Mouse (Mus musculus) left cerebral cortex, adult 2 months (tissue): ENCODE measurements around the gene Grm3. TPM values are rescaled to one million over a fixed set of nuclear protein-coding genes. Genes with fewer than 3 reads are reported as not detected.

Source experiments
- DNase-seq, 2 experiments: peaks; one replicate each; pipeline ENCODE4 v3.0.0; 2021 to 2022; ENCODE audit warnings: low spot score in 2 of 2, mixed read lengths in 1 of 2; ENCODE audit errors: extremely low spot score in 1 of 2
- H3K27ac ChIP-seq: fragments of 200-600 bp; 2 replicates; pipeline ENCODE4 v1.8.1; 2022
- H3K4me3 ChIP-seq: fragments of 200-600 bp; 2 replicates; pipeline ENCODE4 v1.8.1; 2022
- CTCF ChIP-seq: fragments of 200-600 bp; IDR thresholded peaks from 2 replicates; pipeline ENCODE4 v1.8.1; 2022; ENCODE audit warnings: antibody characterized with exemption, mild to moderate bottlenecking, moderate library complexity
- intact Hi-C: fragments of 180-260 bp; cut with DNase I; formaldehyde crosslinking; loops from one replicate; pipeline ENCODE4 v1.15.1; 2025
- total RNA-seq, 2 experiments: library from RNA; stranded (reverse); gene quantifications; 2 replicates each; pipeline ENCODE4 v1.2.3; 2021

The Grm3 gene
- total RNA-seq, 2 experiments from 2014 or later, result 118 to 126 TPM

DNA sequence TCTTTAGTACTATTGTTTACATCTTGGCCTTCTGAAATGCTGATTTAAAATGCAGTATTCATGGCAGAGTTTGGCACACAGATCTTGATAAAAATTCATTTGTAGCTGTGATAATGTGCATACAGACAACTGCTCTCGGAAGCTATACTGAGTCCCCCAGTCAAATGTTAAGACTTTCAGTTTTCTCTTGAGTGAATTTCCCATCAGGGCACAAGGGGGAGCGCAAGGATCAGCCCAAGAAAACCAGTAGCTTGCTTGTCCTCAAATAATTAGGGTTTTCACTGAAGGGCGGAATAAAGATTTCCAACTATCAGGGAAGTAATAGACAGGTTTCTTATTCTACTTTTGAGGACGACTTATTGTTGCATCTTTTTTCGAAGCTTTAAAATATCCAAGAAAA, 275.4 kb downstream of the Grm3 start:
- peak; percentile 47 to 50 for DNase-seq
- intact Hi-C loops, result loop anchor here (1.0 to 10.0 kb wide), 2 partner anchors 795 to 1184 kb away; partner anchors contain the start of gene Gm5152
- peak; percentile 83 for TF ChIP-seq CTCF

GRCm38 (mm10) chr5:9448931-9449330, 276.0 kb downstream of the Grm3 start:
- intact Hi-C loops, result loop anchor here (1.0 to 10.0 kb wide), 2 partner anchors 796 to 1184 kb away; partner anchors contain the start of gene Gm5152
- no peak for DNase-seq
- Histone ChIP-seq H3K27ac (no peak overlapping the region), H3K4me3 (no peak overlapping the region)
- no peak for TF ChIP-seq CTCF

More for the DNA sequence above, 275.4 kb downstream of the Grm3 start:
- no peak overlapping the region for H3K27ac ChIP-seq
- no peak overlapping the region for H3K4me3 ChIP-seq

GRCm38 (mm10) chr5:9446146-9446545, 278.8 kb downstream of the Grm3 start:
- DNase-seq, result no peak
- TF ChIP-seq CTCF, result no peak
- intact Hi-C loops, result loop anchor here (10.0 kb wide), 1 partner anchor 799 kb away; the partner anchor contains the start of gene Gm5152
- Histone ChIP-seq H3K27ac (no peak overlapping the region), H3K4me3 (no peak overlapping the region)
